18 mouse cellular contexts compared by ENCODE assay signal in the genomic region with DNA sequence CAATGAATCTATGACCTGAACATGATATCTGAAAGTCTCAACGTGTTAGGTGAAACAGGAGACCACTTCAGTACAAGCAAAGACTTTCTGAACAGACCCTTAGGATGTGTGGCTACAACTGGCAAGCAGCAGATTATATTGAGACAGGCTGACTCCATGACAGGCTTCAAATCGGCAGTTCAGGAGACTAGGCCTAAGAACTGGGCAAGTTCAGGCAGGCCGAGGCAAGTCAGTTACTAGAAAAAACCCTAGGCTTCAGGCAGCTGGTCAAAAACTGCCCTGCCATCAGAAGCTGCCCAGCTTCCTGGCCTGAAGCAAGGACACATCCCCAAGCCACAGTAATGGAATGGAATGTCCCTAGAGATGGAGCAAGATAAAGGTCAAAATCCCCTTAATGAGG.
DNase-seq lines count a peak whose midpoint lies in the region; TF ChIP-seq lines count a peak whose summit lies in the region.
"Had no signal": no experiment of that assay in that cellular context is flagged by ENCODE, and none has a peak within 500 bp of the region (broad histone marks: within the 10 kb centered on the region; RNA-seq: fewer than 3 reads in every experiment).

No protein-coding gene starts in this region.

- H3K4me2 ChIP-seq in CH12.LX (ENCODE audit: insufficient read depth, low read depth, poor library complexity, severe bottlenecking), result no peak overlapping the region
- H3K4me2 ChIP-seq: embryonic facial prominence, embryonic 12.5 days; forebrain, embryonic 13.5 days; forebrain, embryonic 15.5 days had no signal

- in situ Hi-C loops in CH12.LX (cut with MboI; ENCODE audit: low pct_ligation_motif_present, low pct_unique_long_range_greater_than_20kb, low sequenced_read_pairs), result no loop called here

- H3K27ac ChIP-seq in CH12.LX (ENCODE audit: insufficient read depth, low read depth), result no peak overlapping the region
- H3K27ac ChIP-seq: embryonic facial prominence, embryonic 10.5 days; embryonic facial prominence, embryonic 12.5 days; forebrain, embryonic 13.5 days; forebrain, embryonic 15.5 days had no signal

- no peaks in the 10 kb centered on the region for H3K36me3 ChIP-seq in CH12.LX (replicated peaks in 1 of 2; ENCODE audit: control insufficient read depth in 1 of 2, insufficient read depth in 1 of 2, low read length in 1 of 2)
- H3K36me3 ChIP-seq: embryonic facial prominence, embryonic 10.5 days; embryonic facial prominence, embryonic 12.5 days; forebrain, embryonic 15.5 days had no signal

- no peak overlapping the region for H3K9ac ChIP-seq in CH12.LX (ENCODE audit: insufficient read depth, low read depth)
- H3K9ac ChIP-seq: embryonic facial prominence, embryonic 12.5 days; forebrain, embryonic 13.5 days; forebrain, embryonic 15.5 days; forebrain, postnatal 0 days had no signal

- TF ChIP-seq EP300 in CH12.LX (IDR thresholded peaks at IDR 0.05; ENCODE audit: low read length), result no peak

- TF ChIP-seq POLR2A in CH12.LX (IDR thresholded peaks at IDR 0.05; ENCODE audit: low read depth, low read length), result no peak

- peak; percentile 5 for DNase-seq in adrenal gland, adult 2 months
- DNase-seq in adrenal gland, postnatal 36 days, result no peak
- peak; percentile 40 for DNase-seq in urinary bladder, postnatal 14 days (ENCODE audit: low spot score)
- no peak for DNase-seq in urinary bladder, adult 2 months (ENCODE audit: low spot score)
- DNase-seq in CH12.LX (ENCODE audit: extremely low read depth), result no peak
- DNase-seq in layer of hippocampus, adult 18-20 months (ENCODE audit: low spot score in 2 of 2), result no peak
- DNase-seq: adrenal gland, postnatal 10 days; adrenal gland, postnatal 25 days; cerebellum, adult 11-12 months; cerebellum, adult 2 months; cerebellum, adult 9-10 months; cerebellum, postnatal 10 days; cerebellum, postnatal 25 days; forebrain, postnatal 0 days had no signal

- no peak for TF ChIP-seq RAD21 in CH12.LX (IDR thresholded peaks at IDR 0.05; ENCODE audit: low read depth, low read length)

- H3K9me3 ChIP-seq in CH12.LX (replicated peaks; ENCODE audit: low read length), result no peaks in the 10 kb centered on the region
- H3K9me3 ChIP-seq: embryonic facial prominence, embryonic 10.5 days; embryonic facial prominence, embryonic 12.5 days; forebrain, embryonic 13.5 days; forebrain, embryonic 15.5 days had no signal

- dilution Hi-C loops in CH12.LX (cut with MboI; ENCODE audit: extremely low pct_ligation_motif_present, extremely low pct_unique_long_range_greater_than_20kb, low sequenced_read_pairs), result no loop called here

- H3K27me3 ChIP-seq in CH12.LX (replicated peaks), result no peaks in the 10 kb centered on the region
- H3K27me3 ChIP-seq: embryonic facial prominence, embryonic 12.5 days; forebrain, embryonic 13.5 days; forebrain, embryonic 15.5 days had no signal

- no peaks in the 10 kb centered on the region for H3K79me2 ChIP-seq in CH12.LX (replicated peaks; ENCODE audit: control insufficient read depth, extremely low read depth, insufficient read depth, poor library complexity, severe bottlenecking)

- 0 out of 4 replicates have a peak, but pooled peaks cover 2 to 3% of the 10 kb centered on the region in 2 experiments for H3K4me1 ChIP-seq in CH12.LX (ENCODE audit: control insufficient read depth in 1 of 2, insufficient read depth in 2 of 2)
- H3K4me1 ChIP-seq: embryonic facial prominence, embryonic 10.5 days; embryonic facial prominence, embryonic 12.5 days; forebrain, embryonic 13.5 days; forebrain, embryonic 15.5 days had no signal

- H3K4me3 ChIP-seq in CH12.LX (replicated peaks in 1 of 3; ENCODE audit: low read depth in 2 of 3, low read length in 2 of 3, poor library complexity in 1 of 3), result no peak overlapping the region
- H3K4me3 ChIP-seq: embryonic facial prominence, embryonic 10.5 days; embryonic facial prominence, embryonic 12.5 days; forebrain, embryonic 13.5 days; forebrain, embryonic 15.5 days had no signal

- no peak for TF ChIP-seq CTCF in CH12.LX (conservative IDR thresholded peaks at IDR 0.05 in 1 of 2, IDR thresholded peaks at IDR 0.05 in 1 of 2; ENCODE audit: low read depth in 2 of 2, low read length in 2 of 2)

TF ChIP-seq in CH12.LX, 34 proteins besides CTCF, POLR2A, EP300 and RAD21:
- TF ChIP-seq PAX5 (IDR thresholded peaks at IDR 0.05; ENCODE audit: low read length) (no peak), CHD1 (IDR thresholded peaks at IDR 0.05; ENCODE audit: low read depth, low read length) (peak; percentile 97)
TF ChIP-seq in CH12.LX: peak in this region for 1.

Comparison
In these comparisons a context has a peak if more than half of its experiments do, and no peak if none do; other contexts are left out.
1. DNase-seq: peak in adrenal gland, adult 2 months (single experiment) and urinary bladder, postnatal 14 days (single experiment); none in adrenal gland, postnatal 36 days (0 of 2), urinary bladder, adult 2 months (single experiment), CH12.LX (single experiment) and layer of hippocampus, adult 18-20 months (0 of 2).